Mouse (Mus musculus) liver, embryonic 14.5 days (tissue): ENCODE measurements around the gene Crocc. TPM values are rescaled to one million over a fixed set of nuclear protein-coding genes. Genes with fewer than 3 reads are reported as not detected.

Experiments used
- ATAC-seq: fragments of 200-750 bp; cut with Nextera tagmentation; 2 replicates; pipeline ENCODE4 v1.8.0; 2017; ENCODE audit warnings: moderate number of reproducible peaks, mild to moderate bottlenecking, moderate library complexity; ENCODE audit not compliant: insufficient read depth
- DNase-seq, 3 experiments: peaks; one replicate each; pipeline ENCODE4 v3.0.0-alpha.2; 2012 to 2013; ENCODE audit warnings: low read depth in 3 of 3, low spot score in 3 of 3
- H3K27ac ChIP-seq: fragments of 300-500 bp; sonication (generic); 2 replicates; pipeline ENCODE4 v1.5.1; 2014; ENCODE audit warnings: moderate library complexity, mild to moderate bottlenecking, control low read depth, inconsistent platforms
- H3K27me3 ChIP-seq: fragments of 300-500 bp; sonication (generic); 2 replicates; pipeline ENCODE4 v1.6.1; 2014; ENCODE audit warnings: mild to moderate bottlenecking, low read length, moderate library complexity; ENCODE audit not compliant: control insufficient read depth, insufficient read depth
- H3K36me3 ChIP-seq: fragments of 300-500 bp; sonication (generic); replicated peaks from 2 replicates; pipeline ENCODE4 v1.6.1; 2014; ENCODE audit warnings: low read depth; ENCODE audit not compliant: control insufficient read depth, insufficient read depth
- H3K4me1 ChIP-seq, 2 experiments: fragments of 200-500 bp in 1 of 2; fragments of 300-500 bp in 1 of 2; sonication (generic) in 1 of 2; replicated peaks; 2 replicates each; pipeline ENCODE4 v1.6.1; 2012 to 2014; ENCODE audit warnings: antibody characterized with exemption in 1 of 2, inconsistent platforms in 1 of 2, low read length in 1 of 2; ENCODE audit not compliant: control insufficient read depth in 2 of 2, insufficient read depth in 2 of 2
- H3K4me2 ChIP-seq: fragments of 300-500 bp; sonication (generic); 2 replicates; pipeline ENCODE4 v1.6.1; 2014; ENCODE audit warnings: low read depth, mild to moderate bottlenecking, control low read depth, moderate library complexity
- H3K4me3 ChIP-seq, 2 experiments: fragments of 200-500 bp in 1 of 2; fragments of 300-500 bp in 1 of 2; sonication (generic) in 1 of 2; 2 replicates each; pipeline ENCODE4 v1.5.1; 2012 to 2014; ENCODE audit warnings: low read depth in 2 of 2, low read length in 2 of 2, mild to moderate bottlenecking in 2 of 2, control low read depth in 1 of 2, inconsistent platforms in 1 of 2, moderate library complexity in 1 of 2; ENCODE audit not compliant: insufficient read depth in 1 of 2
- H3K9ac ChIP-seq: fragments of 300-500 bp; sonication (generic); replicated peaks from 2 replicates; pipeline ENCODE4 v1.6.1; 2014; ENCODE audit warnings: mild to moderate bottlenecking, control low read depth, moderate library complexity
- H3K9me3 ChIP-seq: fragments of 300-500 bp; sonication (generic); 2 replicates; pipeline ENCODE4 v1.6.1; 2016; ENCODE audit warnings: low read length, mixed read lengths; ENCODE audit not compliant: control insufficient read depth
- CTCF ChIP-seq: IDR thresholded peaks from 2 replicates; pipeline ENCODE4 v1.5.1; 2016; ENCODE audit warnings: antibody characterized with exemption, low read depth, control low read depth
- EP300 ChIP-seq: IDR thresholded peaks from 2 replicates; pipeline ENCODE4 v1.6.1; 2016; ENCODE audit warnings: antibody characterized with exemption, low read depth
- WGBS: fragments of 180-500 bp; shearing (Covaris S2); extraction: QIAGEN DNeasy Blood & Tissue Kit; methylation state at CpG from one replicate; pipeline ENCODE4 v1.1.7; 2014; ENCODE audit not compliant: insufficient replicate concordance; 5-methylcytosine and 5-hydroxymethylcytosine counted together
- polyA plus RNA-seq, 2 experiments: library from polyadenylated mRNA; depleted of rRNA in 1 of 2; stranded (reverse) in 1 of 2; unstranded in 1 of 2; fragments of >200 nt; fragmentation: Nextera tagmentation in 1 of 2; extraction: Ambion mirVana in 1 of 2; gene quantifications; 2 replicates each; pipeline versions ENCODE4 v1.2.1 to v1.2.3; 2012 to 2014

Crocc gene
- polyA plus RNA-seq, 2 experiments: 0.53 to 1.7 TPM

DNA sequence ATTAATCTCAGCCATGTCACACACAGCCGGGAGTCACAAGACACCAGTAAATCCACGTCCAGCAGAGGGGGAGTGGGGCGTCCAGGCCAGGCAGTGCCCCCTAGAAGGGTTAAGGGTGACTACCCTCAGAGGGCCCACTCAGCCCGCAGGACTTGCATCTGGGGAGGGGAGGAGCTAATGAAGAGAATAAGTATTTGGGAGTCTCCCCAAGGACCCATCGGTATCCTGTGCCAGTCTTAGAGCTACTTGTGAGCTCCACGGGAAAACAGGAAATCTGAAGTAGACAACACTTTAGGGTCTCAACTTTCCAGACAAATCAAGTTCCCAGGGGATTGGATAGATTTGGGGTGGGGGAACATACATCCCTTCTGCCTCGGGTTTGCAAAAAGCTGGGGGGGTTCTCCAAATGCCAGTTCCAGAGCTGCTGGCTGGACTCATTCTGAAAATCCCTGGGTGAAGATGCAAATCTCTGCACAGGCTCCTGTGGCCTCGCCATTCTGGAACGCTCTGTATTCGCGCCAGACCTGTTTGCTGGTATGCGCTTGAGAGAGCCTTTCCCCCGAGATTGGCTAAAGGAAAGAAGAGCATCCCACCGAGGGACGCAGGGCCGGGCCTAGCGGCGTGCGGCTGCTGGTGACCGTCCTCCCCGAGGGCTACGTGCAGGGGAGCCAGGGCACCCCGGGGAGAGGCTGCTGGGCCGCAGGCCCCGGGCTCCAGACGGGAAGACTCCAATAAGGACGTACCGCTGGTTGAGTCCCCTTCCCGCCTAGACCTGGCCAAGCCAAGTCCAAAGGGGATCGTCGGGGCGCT, 529 bp downstream of the Crocc start:
- Histone ChIP-seq H3K4me3 (peak overlapping the region; percentile 67 to 68), H3K4me2 (peak overlapping the region; percentile 88), H3K27me3 (no peaks in the 10 kb centered on the region), H3K36me3 (no peaks in the 10 kb centered on the region), H3K27ac (no peak overlapping the region), H3K9me3 (no peaks in the 10 kb centered on the region), H3K9ac (peak overlapping the region; percentile 62), H3K4me1 (peaks cover 8 to 9% of the 10 kb centered on the region in 2 experiments; a peak in 3 of 4 replicates)
- 6% methylated on average over 32 of the region's 32 CpGs for WGBS
- TF ChIP-seq CTCF: no peak
- TF ChIP-seq EP300: no peak
- DNase-seq (no peak), ATAC-seq (peak; percentile 51)

DNA sequence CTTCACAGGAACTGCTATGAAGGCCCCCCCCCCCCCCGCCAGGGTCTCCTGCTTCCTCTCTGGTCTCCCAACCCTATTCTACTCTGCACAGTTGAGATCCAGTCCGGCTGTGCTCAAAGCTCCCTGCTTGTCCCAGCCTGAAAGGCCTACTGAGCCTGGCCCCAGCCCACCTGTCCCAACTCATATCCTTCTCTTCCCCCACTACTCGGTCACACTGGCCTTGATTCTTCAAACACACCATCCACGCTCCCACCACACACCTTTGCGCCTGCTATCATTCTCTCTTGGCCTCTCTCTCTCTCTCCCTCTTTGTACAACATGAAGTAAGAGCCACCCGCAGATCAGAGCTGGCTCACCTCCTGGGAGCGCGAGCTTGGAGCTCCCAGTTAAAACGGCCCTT, 1.5 kb downstream of the Crocc start:
- no peak overlapping the region for H3K4me3 ChIP-seq
- DNase-seq (no peak), ATAC-seq (no peak)
- no peak overlapping the region for H3K9ac ChIP-seq
- no peaks in the 10 kb centered on the region for H3K9me3 ChIP-seq
- WGBS: 69% methylated on average over 9 of the region's 9 CpGs
- no peaks in the 10 kb centered on the region for H3K27me3 ChIP-seq
- peaks cover 8 to 9% of the 10 kb centered on the region in 2 experiments; a peak in 3 of 4 replicates for H3K4me1 ChIP-seq
- H3K27ac ChIP-seq: no peak overlapping the region
- H3K36me3 ChIP-seq: no peaks in the 10 kb centered on the region
- TF ChIP-seq CTCF (no peak), EP300 (no peak)
- no peak overlapping the region for H3K4me2 ChIP-seq

DNA sequence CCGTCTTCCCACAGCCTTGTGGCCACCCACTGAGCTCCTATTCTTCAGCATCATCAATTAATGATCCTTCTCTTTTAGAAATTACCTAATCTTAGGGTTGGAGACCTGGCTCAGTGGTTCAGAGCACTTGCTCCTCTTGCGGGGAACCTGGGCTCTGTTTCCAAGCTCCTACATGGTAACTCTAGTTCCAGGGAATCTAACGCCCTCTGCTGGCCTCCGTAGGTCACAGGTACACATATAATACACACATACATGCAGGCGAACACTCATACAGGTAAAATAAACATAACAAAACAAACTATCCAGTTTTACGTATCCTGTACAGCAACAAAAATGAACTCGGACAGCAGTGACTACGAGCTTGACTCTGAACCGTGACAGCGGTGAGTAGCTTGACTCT, 3.4 kb downstream of the Crocc start:
- no peak for ATAC-seq
- H3K4me3 ChIP-seq: no peak overlapping the region
- 85% methylated on average over 10 of the region's 10 CpGs for WGBS
- no peak for DNase-seq
- H3K4me2 ChIP-seq: no peak overlapping the region
- TF ChIP-seq EP300: no peak
- 0 out of 2 replicates have a peak, but pooled peaks have one; percentile 20 for TF ChIP-seq CTCF
- no peaks in the 10 kb centered on the region for H3K27me3 ChIP-seq
- H3K9me3 ChIP-seq: no peaks in the 10 kb centered on the region
- peaks cover 8 to 9% of the 10 kb centered on the region in 2 experiments; a peak in 3 of 4 replicates for H3K4me1 ChIP-seq
- no peak overlapping the region for H3K9ac ChIP-seq
- no peaks in the 10 kb centered on the region for H3K36me3 ChIP-seq
- no peak overlapping the region for H3K27ac ChIP-seq

DNA sequence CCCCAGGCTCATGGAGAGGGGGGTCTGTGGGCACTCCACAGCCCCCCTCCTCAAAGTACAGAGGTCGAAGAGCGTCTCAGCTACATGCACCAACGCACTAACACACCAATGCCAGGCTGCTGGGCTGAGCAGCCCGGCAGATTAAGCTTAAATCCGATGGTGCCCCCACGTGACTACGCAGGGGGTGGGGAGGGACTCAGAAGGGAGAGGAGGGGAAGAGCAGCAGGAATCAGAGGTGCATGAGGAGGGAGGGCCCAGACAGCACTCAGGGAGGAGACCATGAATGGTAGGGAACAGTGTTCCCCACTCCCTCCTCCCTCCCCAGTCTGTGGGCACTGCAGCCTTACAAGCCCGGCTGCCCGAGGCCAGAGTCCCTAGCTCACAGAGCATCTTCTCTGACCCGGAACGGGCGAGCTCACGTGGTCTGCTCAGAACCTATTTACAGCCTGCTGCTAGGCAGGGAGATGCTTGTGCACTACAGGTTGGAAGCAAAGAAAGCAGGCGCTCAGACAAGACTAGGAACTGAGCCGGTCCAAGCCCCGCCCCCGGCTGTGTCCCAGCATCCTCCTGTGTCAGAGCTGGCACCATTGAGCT, 6.7 kb downstream of the Crocc start:
- no peak for ATAC-seq
- TF ChIP-seq EP300: no peak
- no peak for TF ChIP-seq CTCF
- no peaks in the 10 kb centered on the region for H3K4me1 ChIP-seq
- no peaks in the 10 kb centered on the region for H3K9me3 ChIP-seq
- no peak overlapping the region for H3K4me3 ChIP-seq
- no peak overlapping the region for H3K27ac ChIP-seq
- H3K4me2 ChIP-seq: no peak overlapping the region
- no peaks in the 10 kb centered on the region for H3K27me3 ChIP-seq
- H3K9ac ChIP-seq: no peak overlapping the region
- DNase-seq: no peak
- 61% methylated on average over 17 of the region's 17 CpGs for WGBS
- H3K36me3 ChIP-seq: no peaks in the 10 kb centered on the region

DNA sequence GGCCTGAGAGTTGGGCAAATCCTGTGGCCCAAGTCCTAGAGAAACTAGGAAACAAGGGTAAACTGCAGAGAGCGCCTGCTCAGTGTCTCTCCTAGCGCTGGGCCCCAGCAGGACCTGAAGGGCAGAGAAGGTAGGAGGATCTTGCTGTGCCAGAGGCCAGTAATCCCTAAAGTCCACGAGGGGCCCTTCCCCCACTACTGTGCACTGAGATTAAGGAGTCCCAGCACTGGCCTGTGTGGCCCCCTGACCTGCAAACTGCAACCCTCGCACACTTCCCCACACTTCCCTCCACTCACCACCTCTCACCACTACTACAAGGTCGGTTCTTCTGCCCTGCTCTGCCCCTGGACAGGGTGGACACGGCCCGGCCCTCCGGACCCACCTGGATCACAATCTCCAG, 7.2 kb downstream of the Crocc start:
- H3K4me2 ChIP-seq: no peak overlapping the region
- 55% methylated on average over 8 of the region's 8 CpGs for WGBS
- no peak overlapping the region for H3K9ac ChIP-seq
- no peaks in the 10 kb centered on the region for H3K4me1 ChIP-seq
- H3K27ac ChIP-seq: no peak overlapping the region
- no peak for TF ChIP-seq CTCF
- TF ChIP-seq EP300: no peak
- H3K27me3 ChIP-seq: no peaks in the 10 kb centered on the region
- no peaks in the 10 kb centered on the region for H3K36me3 ChIP-seq
- ATAC-seq (no peak), DNase-seq (no peak)
- no peaks in the 10 kb centered on the region for H3K9me3 ChIP-seq
- no peak overlapping the region for H3K4me3 ChIP-seq
